Mouse (Mus musculus) layer of hippocampus, adult 2 months (tissue): ENCODE data around the gene Stat5a. TPM values are rescaled to one million over a fixed set of nuclear protein-coding genes. Genes with fewer than 3 reads are reported as not detected.

ENCODE experiments used
- DNase-seq, 2 experiments: peaks; one replicate each; pipeline ENCODE4 v3.0.0; 2022; ENCODE audit warnings: low spot score in 2 of 2
- H3K27ac ChIP-seq: fragments of 200-600 bp; 2 replicates; pipeline ENCODE4 v1.8.1; 2022
- H3K4me3 ChIP-seq: fragments of 200-600 bp; 2 replicates; pipeline ENCODE4 v1.8.1; 2022; ENCODE audit warnings: mild to moderate bottlenecking
- CTCF ChIP-seq: fragments of 200-600 bp; conservative IDR thresholded peaks from 2 replicates; pipeline ENCODE4 v1.8.1; 2022; ENCODE audit warnings: antibody characterized with exemption, mild to moderate bottlenecking, moderate library complexity
- total RNA-seq, 2 experiments: library from RNA; stranded (reverse); gene quantifications; 2 replicates each; pipeline ENCODE4 v1.2.3; 2021

Stat5a gene
- total RNA-seq, 2 experiments from 2014 or later = 1.7 to 2.0 TPM

- no peak for TF ChIP-seq CTCF
- no peak overlapping the region for H3K4me3 ChIP-seq
- no peak for DNase-seq
- H3K27ac ChIP-seq = no peak overlapping the region
Measured at GRCm38 (mm10) chr11:100855178-100855577, 4.0 kb upstream of the Stat5a start.

- no peak overlapping the region for H3K4me3 ChIP-seq
- H3K27ac ChIP-seq = no peak overlapping the region
- TF ChIP-seq CTCF = no peak
- DNase-seq = no peak
Measured at GRCm38 (mm10) chr11:100857960-100858359, 1.2 kb upstream of the Stat5a start.

- DNase-seq = no peak
- no peak for TF ChIP-seq CTCF
- no peak overlapping the region for H3K27ac ChIP-seq
- H3K4me3 ChIP-seq = peak overlapping the region; percentile 52
Measured at GRCm38 (mm10) chr11:100859579-100860075, 476 bp downstream of the Stat5a start.

GRCm38 (mm10) chr11:100860198-100861048 lies 1.3 kb downstream of the Stat5a start:
- TF ChIP-seq CTCF = peak; percentile 34
- H3K4me3 ChIP-seq = peak overlapping the region; percentile 52
- no peak for DNase-seq
- no peak overlapping the region for H3K27ac ChIP-seq

- no peak for DNase-seq
- Histone ChIP-seq H3K27ac (no peak overlapping the region), H3K4me3 (no peak overlapping the region)
- no peak for TF ChIP-seq CTCF
Measured at GRCm38 (mm10) chr11:100861335-100861734, 2.2 kb downstream of the Stat5a start.

GRCm38 (mm10) chr11:100861836-100862235 lies 2.7 kb downstream of the Stat5a start:
- Histone ChIP-seq H3K27ac (no peak overlapping the region), H3K4me3 (no peak overlapping the region)
- no peak for TF ChIP-seq CTCF
- DNase-seq = no peak

- DNase-seq = no peak
- TF ChIP-seq CTCF = no peak
- Histone ChIP-seq H3K27ac (no peak overlapping the region), H3K4me3 (no peak overlapping the region)
Measured at GRCm38 (mm10) chr11:100863141-100863540, 4.0 kb downstream of the Stat5a start.

- DNase-seq = no peak
- Histone ChIP-seq H3K4me3 (no peak overlapping the region), H3K27ac (no peak overlapping the region)
- TF ChIP-seq CTCF = peak; percentile 42
Measured at GRCm38 (mm10) chr11:100865618-100866017, 6.5 kb downstream of the Stat5a start.

- H3K27ac ChIP-seq = no peak overlapping the region
- H3K4me3 ChIP-seq = no peak overlapping the region
- peak; percentile 52 to 71 for DNase-seq
- TF ChIP-seq CTCF = no peak
Measured at GRCm38 (mm10) chr11:100870256-100870967, 11.3 kb downstream of the Stat5a start.

GRCm38 (mm10) chr11:100870968-100871350 lies 11.8 kb downstream of the Stat5a start:
- no peak for DNase-seq
- Histone ChIP-seq H3K27ac (no peak overlapping the region), H3K4me3 (no peak overlapping the region)
- no peak for TF ChIP-seq CTCF

- TF ChIP-seq CTCF = no peak
- no peak overlapping the region for H3K27ac ChIP-seq
- H3K4me3 ChIP-seq = no peak overlapping the region
- no peak for DNase-seq
Measured at GRCm38 (mm10) chr11:100875761-100876160, 16.6 kb downstream of the Stat5a start.

- no peak for TF ChIP-seq CTCF
- no peak for DNase-seq
- Histone ChIP-seq H3K4me3 (no peak overlapping the region), H3K27ac (no peak overlapping the region)
Measured at GRCm38 (mm10) chr11:100879321-100880078, 20.3 kb downstream of the Stat5a start.

- Histone ChIP-seq H3K4me3 (no peak overlapping the region), H3K27ac (no peak overlapping the region)
- no peak for DNase-seq
- no peak for TF ChIP-seq CTCF
Measured at GRCm38 (mm10) chr11:100883640-100884039, 24.5 kb downstream of the Stat5a start.
